Mouse (Mus musculus) spleen, adult 18-20 months (tissue): ENCODE measurements around the gene Ogn.
"Not testable (repeated sequence)": the region's sequence is repeated elsewhere in the genome, so short reads cannot be mapped to it uniquely, and the experiment has no call there.

Source experiments
- DNase-seq, 2 experiments: peaks; one replicate each; pipeline ENCODE4 v3.0.0; 2022; ENCODE audit warnings: mixed read lengths in 2 of 2

Gene Ogn

DNA sequence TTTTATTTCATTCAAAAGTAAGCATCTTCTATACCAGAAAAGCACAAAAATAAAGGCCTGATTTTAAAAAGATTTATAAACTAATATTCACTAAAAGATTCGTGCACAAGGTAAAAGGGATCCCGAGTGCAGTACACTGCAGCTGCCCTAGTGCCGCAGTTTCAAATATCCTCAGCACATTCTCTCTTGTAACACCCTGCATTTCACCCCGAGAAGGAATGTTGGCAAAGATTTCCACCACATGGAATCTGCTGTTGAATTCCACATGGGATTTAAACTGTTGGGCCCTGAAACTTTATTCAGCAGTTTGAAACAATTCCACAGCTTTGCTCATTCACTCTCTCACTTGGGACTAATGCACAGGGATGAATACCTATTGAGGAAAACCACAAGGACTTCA is at the start of gene Ogn:
Gene Ogn (plus strand): TSS at position 333 of the 400 bp plus-strand sequence.
- no peak for DNase-seq

GRCm38 (mm10) chr13:49559185-49559584 is 48.7 kb upstream of the Ogn start:
- peak in 1 of 2 experiments; percentile 2 for DNase-seq

GRCm38 (mm10) chr13:49560886-49561285 is 47.0 kb upstream of the Ogn start:
- DNase-seq: no peak

DNA sequence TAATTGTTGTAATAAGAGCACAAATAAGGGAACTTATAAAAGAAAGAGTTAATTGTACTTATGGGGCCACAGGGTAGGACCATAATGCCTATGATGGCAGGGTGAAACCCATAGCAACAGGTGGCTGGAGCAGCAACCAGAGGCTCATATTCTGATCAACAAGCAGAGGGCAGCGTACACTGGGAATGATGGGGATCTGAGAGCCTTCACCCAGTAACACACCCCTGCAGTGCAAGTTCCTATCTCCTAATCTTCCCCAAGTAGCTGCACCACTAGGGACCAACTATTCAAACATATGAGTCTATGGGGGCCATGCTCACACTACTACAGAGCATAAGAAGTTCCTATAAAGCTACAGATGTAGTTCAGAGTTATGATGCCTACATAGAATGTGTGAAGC is 43.5 kb upstream of the Ogn start:
- DNase-seq: no peak

DNA sequence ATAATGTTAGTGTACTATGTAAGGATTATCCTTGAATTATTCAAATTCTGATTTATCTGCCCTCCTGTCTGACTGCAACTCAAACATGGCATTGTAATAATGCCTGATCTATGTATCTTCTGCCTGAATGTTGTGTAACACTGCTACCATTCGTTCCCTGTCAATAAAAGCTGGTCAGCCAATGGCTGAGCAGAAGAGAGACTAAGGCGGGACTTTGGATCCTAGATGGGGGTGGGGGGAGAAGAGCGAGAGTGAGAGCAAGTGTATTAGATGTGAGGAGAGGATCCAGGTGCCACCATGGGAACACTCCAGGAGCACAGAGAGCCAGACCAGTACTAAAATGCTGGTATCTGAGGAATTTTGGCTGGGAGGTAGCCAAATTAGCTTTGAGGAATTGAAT is 37.5 kb upstream of the Ogn start:
- no peak for DNase-seq

DNA sequence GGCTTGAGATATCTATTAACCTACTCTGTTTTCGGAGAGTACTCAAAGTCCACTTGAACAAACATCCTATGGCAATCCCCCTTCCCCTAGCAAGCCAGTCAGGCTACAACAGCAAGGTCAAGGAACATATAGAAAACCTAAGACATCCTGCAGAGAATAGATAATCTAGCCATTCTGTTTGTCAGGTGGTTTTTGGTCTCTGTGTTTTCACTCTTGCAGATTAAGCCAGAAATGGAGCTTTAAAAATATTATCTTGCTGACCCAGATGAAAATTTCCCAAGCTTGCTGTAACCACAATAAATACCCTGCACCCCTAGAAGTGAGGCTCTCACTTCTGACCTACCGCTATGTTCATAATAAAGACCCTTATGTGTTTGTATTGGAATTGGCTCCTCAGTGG is 36.4 kb upstream of the Ogn start:
- DNase-seq: no peak

GRCm38 (mm10) chr13:49581541-49582530 is 26.0 kb upstream of the Ogn start, which contains the start of gene Omd:
Gene Omd (plus strand): TSS chr13:49582462.
- DNase-seq: no peak

- DNase-seq: no peak
Observed at GRCm38 (mm10) chr13:49583859-49584258, 24.0 kb upstream of the Ogn start.

DNA sequence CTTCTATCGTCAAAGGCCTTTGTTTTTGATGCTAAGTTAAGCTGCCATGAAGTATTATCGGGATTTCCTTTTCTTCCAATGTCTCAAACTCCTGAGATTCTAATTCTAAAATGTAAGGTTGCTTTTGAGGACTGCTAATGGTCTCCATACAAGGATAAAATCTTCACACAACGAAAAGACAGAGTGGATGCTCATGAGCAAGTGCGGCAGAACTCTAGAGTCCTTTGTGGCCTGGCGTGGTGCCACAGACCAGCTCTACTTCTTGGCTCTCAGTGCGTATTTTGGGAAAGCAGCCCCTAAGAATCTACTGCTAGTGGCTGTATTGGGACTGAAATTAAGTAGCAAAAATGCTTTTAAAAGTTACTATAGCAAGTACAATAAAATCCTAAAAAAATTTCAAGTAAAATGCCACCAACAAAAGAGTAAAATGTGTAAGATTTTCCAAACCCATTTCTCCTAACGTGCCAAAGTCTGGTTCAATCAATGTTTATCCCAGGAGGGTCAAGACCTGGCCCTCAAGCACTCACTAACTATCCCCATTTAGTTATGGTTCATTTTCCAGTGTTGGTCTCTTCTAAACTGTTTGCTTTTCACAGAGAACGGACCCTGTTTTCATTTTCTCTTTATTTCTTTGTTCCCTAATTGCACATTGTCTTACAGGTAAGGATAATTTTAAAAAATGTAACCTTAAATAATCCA is 23.4 kb upstream of the Ogn start:
- no peak for DNase-seq

- DNase-seq: no peak
Observed at GRCm38 (mm10) chr13:49586062-49586461, 21.8 kb upstream of the Ogn start.

DNA sequence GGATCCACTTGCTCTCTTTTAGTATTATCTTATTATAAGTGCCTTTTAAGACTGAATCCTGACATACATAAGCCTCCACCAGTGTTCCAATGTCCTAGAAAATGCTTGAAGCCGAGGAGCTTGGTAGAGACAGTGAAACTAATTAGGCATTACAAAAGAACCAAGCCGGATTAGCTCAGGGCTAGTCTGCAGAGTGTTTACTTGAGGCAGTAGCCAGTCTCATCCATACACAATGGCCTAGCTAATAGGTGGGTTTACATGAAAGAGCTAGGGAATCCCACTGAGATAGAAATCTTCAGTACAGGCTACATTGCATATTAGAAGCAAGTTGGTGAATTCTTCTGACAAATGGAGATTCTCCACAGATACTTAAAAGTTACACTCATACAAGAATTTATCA is 5.3 kb upstream of the Ogn start:
- not testable (repeated sequence) for DNase-seq

DNA sequence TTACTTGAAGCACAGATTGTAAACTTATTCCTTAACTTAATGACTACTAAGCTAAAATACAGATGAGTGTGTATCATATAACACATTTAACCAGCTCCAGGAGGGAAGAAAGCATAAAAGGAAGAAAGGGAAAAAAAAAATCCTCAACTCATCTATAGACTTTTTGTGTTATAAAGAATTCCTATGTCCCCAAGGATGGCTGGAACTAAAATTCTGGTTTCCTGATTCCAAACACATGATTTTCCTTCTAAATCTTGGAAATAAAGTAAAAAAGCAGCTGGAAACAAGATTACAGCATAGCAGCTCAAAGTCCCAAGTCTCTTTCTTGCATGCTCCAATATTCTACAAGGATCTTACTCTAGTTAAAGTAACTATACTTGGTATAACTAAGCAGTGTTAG is 4.2 kb upstream of the Ogn start:
- DNase-seq: no peak

- DNase-seq: no peak
Observed at GRCm38 (mm10) chr13:49608589-49609322, 910 bp downstream of the Ogn start.

DNA sequence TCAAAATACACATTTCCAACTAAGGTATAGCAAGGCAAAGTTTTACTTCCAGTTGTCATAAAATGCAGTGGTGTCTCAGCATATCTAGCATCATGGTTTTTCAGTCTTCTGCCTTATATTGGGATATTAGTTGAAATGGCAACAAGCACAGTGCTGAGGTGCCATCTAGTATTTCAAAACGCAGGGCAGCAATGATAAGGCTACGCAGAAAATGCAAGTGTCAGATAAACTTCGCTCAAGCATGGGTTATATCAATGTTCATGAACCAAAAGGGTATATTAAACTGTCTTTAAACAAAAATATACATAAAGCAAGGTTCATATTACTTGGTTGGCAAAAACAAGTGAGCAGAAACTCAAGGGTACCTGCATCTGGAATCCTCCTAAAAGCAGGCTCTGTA is 9.2 kb downstream of the Ogn start:
- no peak for DNase-seq

DNA sequence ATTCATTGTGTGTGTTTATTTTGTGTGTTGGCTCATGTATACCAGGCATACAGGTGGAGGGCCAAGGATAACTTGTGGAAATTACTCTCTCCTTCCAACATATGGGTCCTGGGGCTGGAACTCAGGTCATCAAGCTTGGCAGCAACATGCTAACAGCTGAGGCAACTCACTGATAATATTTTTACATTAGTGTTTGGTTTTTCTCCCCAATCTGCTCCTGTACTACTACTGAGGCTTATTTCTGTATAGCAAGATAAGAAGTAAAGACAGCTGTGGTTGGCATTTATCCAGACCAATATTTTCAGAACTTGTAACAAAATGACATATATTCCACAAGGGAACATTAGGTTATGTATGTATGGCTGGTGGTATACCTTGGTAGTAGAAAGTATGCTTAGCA is 10.5 kb downstream of the Ogn start:
- DNase-seq: no peak

DNA sequence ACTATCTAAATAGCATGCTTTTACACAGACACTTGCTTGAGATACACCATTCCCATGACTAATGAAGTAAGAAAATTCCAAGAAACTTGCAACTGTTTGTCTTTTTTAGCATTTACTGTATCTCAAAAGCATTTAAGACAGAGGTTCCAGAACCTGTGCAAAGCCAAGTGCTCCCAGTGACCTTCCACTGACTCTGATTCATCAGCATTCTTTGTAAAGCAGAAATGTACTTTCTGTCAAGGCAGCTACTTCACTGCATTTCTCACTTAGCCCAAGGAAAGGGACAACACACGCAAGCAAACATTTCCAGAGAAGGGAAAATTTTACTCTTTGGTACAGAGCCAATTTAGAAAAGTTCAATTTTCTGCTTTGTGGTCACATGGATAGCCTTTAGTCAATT is 15.4 kb downstream of the Ogn start:
- DNase-seq: no peak

DNA sequence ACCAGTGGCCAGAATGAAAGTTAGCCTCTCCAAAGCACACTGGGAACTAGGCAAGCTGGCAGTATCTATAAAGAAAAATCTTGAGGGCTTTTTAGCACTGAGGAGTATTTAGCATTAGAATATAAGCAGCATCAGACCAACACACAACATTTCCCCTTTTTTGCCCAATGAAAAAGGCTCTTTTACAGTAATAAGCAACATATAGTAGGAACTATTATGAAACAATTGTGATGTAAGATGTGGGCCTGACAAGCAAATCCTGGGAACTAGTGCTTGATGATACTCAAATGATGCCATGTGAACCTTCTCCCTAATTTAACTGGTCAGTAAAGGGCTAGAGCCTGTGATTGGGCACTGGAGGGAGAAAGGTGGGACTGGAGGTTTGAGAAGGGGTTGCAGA is 20.3 kb downstream of the Ogn start:
- DNase-seq: no peak

- DNase-seq: no peak
Observed at GRCm38 (mm10) chr13:49629076-49629475, 21.2 kb downstream of the Ogn start.

GRCm38 (mm10) chr13:49639965-49640364 is 32.1 kb downstream of the Ogn start:
- DNase-seq: no peak

GRCm38 (mm10) chr13:49642650-49643049 is 34.8 kb downstream of the Ogn start:
- DNase-seq: no peak

- DNase-seq: no peak
Observed at GRCm38 (mm10) chr13:49643669-49644362, 36.0 kb downstream of the Ogn start.

- no peak for DNase-seq
Observed at GRCm38 (mm10) chr13:49644731-49645529, 37.1 kb downstream of the Ogn start.
